Mouse (Mus musculus) megakaryocyte, embryonic 14.5 days (primary cell): ENCODE data around the gene Hist1h2bc.

ENCODE experiments used
- FLI1 ChIP-seq: IDR thresholded peaks from 2 replicates; pipeline ENCODE4 v1.6.1; 2012; ENCODE audit warnings: low read length, inconsistent platforms, mixed read lengths
- GATA1 ChIP-seq: IDR thresholded peaks from 3 replicates; pipeline ENCODE4 v1.6.1; 2012; ENCODE audit warnings: mixed read lengths, low read length, inconsistent platforms, borderline replicate concordance

- no peak for TF ChIP-seq GATA1
- no peak for TF ChIP-seq FLI1
Observed at GRCm38 (mm10) chr13:23700786-23701520, 17.0 kb downstream of the Hist1h2bc start.
